In genomic region chr14:120433931-120434398, GRCm38 (mm10) we compare ENCODE assay signal across 11 mouse cellular contexts. TPM values are rescaled to one million over a fixed set of nuclear protein-coding genes. Genes with fewer than 3 reads are reported as not detected.
A peak's percentile ranks its signal among the peaks of the same experiment; 100 is the strongest.
DNase-seq lines count a peak whose midpoint lies in the region; ATAC-seq and TF ChIP-seq lines count a peak whose summit lies in the region.
"Had no signal": no experiment of that assay in that cellular context is flagged by ENCODE, and none has a peak within 500 bp of the region (broad histone marks: within the 10 kb centered on the region; RNA-seq: fewer than 3 reads in every experiment).

No protein-coding gene starts in this region.

- H3K4me1 ChIP-seq in liver, embryonic 11.5 days (replicated peaks; ENCODE audit: control insufficient read depth, insufficient read depth, low read length): no peaks in the 10 kb centered on the region
- H3K4me1 ChIP-seq in liver, postnatal 0 days (ENCODE audit: insufficient read depth): no peaks in the 10 kb centered on the region
- 0 out of 2 replicates have a peak, but pooled peaks cover 1% of the 10 kb centered on the region for H3K4me1 ChIP-seq in heart, adult 2 months (ENCODE audit: control insufficient read depth, insufficient read depth, low read length)
- H3K4me1 ChIP-seq: liver, embryonic 15.5 days; neural tube, embryonic 12.5 days had no signal

- no peaks in the 10 kb centered on the region for H3K79me2 ChIP-seq in heart, adult 2 months (replicated peaks; ENCODE audit: control insufficient read depth, insufficient read depth, low read length)

- TF ChIP-seq POLR2A in heart, adult 2 months (IDR thresholded peaks at IDR 0.05; ENCODE audit: insufficient read depth, low read depth, low read length): no peak

- no peaks in the 10 kb centered on the region for H3K9me3 ChIP-seq in liver, embryonic 11.5 days (ENCODE audit: control insufficient read depth, low read length)
- no peaks in the 10 kb centered on the region for H3K9me3 ChIP-seq in liver, postnatal 0 days (ENCODE audit: low read length)
- H3K9me3 ChIP-seq: liver, embryonic 15.5 days; neural tube, embryonic 12.5 days had no signal

- H3K9ac ChIP-seq in liver, embryonic 11.5 days (ENCODE audit: low read depth, low read length): no peak overlapping the region
- H3K9ac ChIP-seq in liver, postnatal 0 days (replicated peaks): no peak overlapping the region
- no peak overlapping the region for H3K9ac ChIP-seq in heart, adult 2 months (ENCODE audit: low read depth, low read length)
- H3K9ac ChIP-seq: liver, embryonic 15.5 days; neural tube, embryonic 12.5 days had no signal

- no peak overlapping the region for H3K27ac ChIP-seq in liver, embryonic 11.5 days (ENCODE audit: low read depth, low read length)
- no peak overlapping the region for H3K27ac ChIP-seq in liver, postnatal 0 days (ENCODE audit: low read depth)
- H3K27ac ChIP-seq in heart, adult 2 months: no peak overlapping the region
- H3K27ac ChIP-seq: liver, embryonic 15.5 days; neural tube, embryonic 12.5 days had no signal

- DNase-seq in cerebellum, postnatal 10 days: peak; percentile 31 to 38
- DNase-seq in cerebellum, adult 11-12 months: no peak
- DNase-seq in liver, embryonic 11.5 days (ENCODE audit: low spot score): peak; percentile 29
- no peak for DNase-seq in liver, postnatal 0 days
- peak; percentile 63 for DNase-seq in fibroblast of lung, adult 2 months (ENCODE audit: low read depth)
- DNase-seq in splenic B cell, adult 2 months (ENCODE audit: low read depth, low spot score): peak; percentile 30
- DNase-seq in cerebellum, adult 9-10 months: no peak
- no peak for DNase-seq in heart, adult 2 months
- DNase-seq: kidney, adult 18-20 months had no signal

- no peak for TF ChIP-seq CTCF in liver, postnatal 0 days (IDR thresholded peaks at IDR 0.05; ENCODE audit: low read depth)
- no peak for TF ChIP-seq CTCF in heart, adult 2 months (IDR thresholded peaks at IDR 0.05)

- H3K27me3 ChIP-seq in liver, embryonic 11.5 days (replicated peaks; ENCODE audit: control insufficient read depth, insufficient read depth, low read length): no peaks in the 10 kb centered on the region
- no peaks in the 10 kb centered on the region for H3K27me3 ChIP-seq in liver, postnatal 0 days (ENCODE audit: insufficient read depth, low read length)
- H3K27me3 ChIP-seq in splenic B cell, adult 2 months (ENCODE audit: control insufficient read depth, insufficient read depth, low read length, poor library complexity, severe bottlenecking): no peaks in the 10 kb centered on the region
- no peaks in the 10 kb centered on the region for H3K27me3 ChIP-seq in heart, adult 2 months (ENCODE audit: control insufficient read depth, insufficient read depth, low read length)
- H3K27me3 ChIP-seq: liver, embryonic 15.5 days; neural tube, embryonic 12.5 days had no signal

- no peak for ATAC-seq in liver, embryonic 11.5 days (replicated peaks; ENCODE audit: low FRiP score)
- no peak for ATAC-seq in liver, postnatal 0 days

- TF ChIP-seq EP300 in liver, postnatal 0 days (IDR thresholded peaks at IDR 0.05; ENCODE audit: low read depth): no peak
- no peak for TF ChIP-seq EP300 in heart, adult 2 months (IDR thresholded peaks at IDR 0.05; ENCODE audit: insufficient read depth, low read depth, low read length)

- H3K4me3 ChIP-seq in liver, embryonic 11.5 days (ENCODE audit: low read depth, low read length): no peak overlapping the region
- no peak overlapping the region for H3K4me3 ChIP-seq in liver, postnatal 0 days (ENCODE audit: low read depth, low read length)
- no peak overlapping the region for H3K4me3 ChIP-seq in heart, adult 2 months
- H3K4me3 ChIP-seq: liver, embryonic 15.5 days; neural tube, embryonic 12.5 days had no signal

- intact Hi-C loops in heart, adult 2 months (cut with DNase I): no loop called here

- no peaks in the 10 kb centered on the region for H3K36me3 ChIP-seq in liver, embryonic 11.5 days (ENCODE audit: control insufficient read depth, insufficient read depth, low read length)
- H3K36me3 ChIP-seq in liver, postnatal 0 days (replicated peaks; ENCODE audit: insufficient read depth, low read length): 0 out of 2 replicates have a peak, but pooled peaks cover 5% of the 10 kb centered on the region
- H3K36me3 ChIP-seq in splenic B cell, adult 2 months (ENCODE audit: control insufficient read depth, insufficient read depth, low read length, poor library complexity, severe bottlenecking): 0 out of 2 replicates have a peak, but pooled peaks cover 2% of the 10 kb centered on the region
- no peaks in the 10 kb centered on the region; the same call in 1 of the 2 replicates for H3K36me3 ChIP-seq in heart, adult 2 months (ENCODE audit: control insufficient read depth, insufficient read depth, low read length)
- H3K36me3 ChIP-seq: liver, embryonic 15.5 days; neural tube, embryonic 12.5 days had no signal

- no peak overlapping the region for H3K4me2 ChIP-seq in liver, embryonic 11.5 days
- H3K4me2 ChIP-seq in liver, postnatal 0 days (ENCODE audit: low read depth, low read length): no peak overlapping the region
- H3K4me2 ChIP-seq: liver, embryonic 15.5 days; neural tube, embryonic 12.5 days had no signal

- WGBS in liver, embryonic 11.5 days: 74% methylated on average over 8 of the region's 8 CpGs
- 43% methylated on average over 8 of the region's 8 CpGs for WGBS in liver, postnatal 0 days (ENCODE audit: insufficient replicate concordance)
- WGBS in heart, adult 2 months: 70% methylated on average over 8 of the region's 8 CpGs

RNA-seq across cellular contexts. Expression of gene Rap2a, which starts 44.3 kb away (rescaled TPM):
- polyA plus RNA-seq in liver, embryonic 11.5 days (2014; fragmentation: Nextera tagmentation; extraction: Ambion mirVana): 6.8 and 7.8 TPM in 2 replicates
- 3.2 and 3.4 TPM in 2 replicates for polyA plus RNA-seq in liver, postnatal 0 days (2015; fragmentation: Nextera tagmentation; extraction: Ambion mirVana)
- total RNA-seq in heart, adult 2 months (2021): 1 to 10 TPM; 8.9 to 9.3 TPM
- 8.5 and 11.1 TPM in 2 replicates for polyA plus RNA-seq in heart, adult 2 months (2012; rRNA removed)

Comparison
In these comparisons a context has a peak if more than half of its experiments do, and no peak if none do; other contexts are left out.
1. DNase-seq: peak in cerebellum, postnatal 10 days (2 of 2), liver, embryonic 11.5 days (single experiment), fibroblast of lung, adult 2 months (single experiment) and splenic B cell, adult 2 months (single experiment); none in cerebellum, adult 11-12 months (single experiment), liver, postnatal 0 days (single experiment), cerebellum, adult 9-10 months (single experiment) and heart, adult 2 months (0 of 2).